13 mouse cellular contexts compared by ENCODE assay signal in the genomic region with DNA sequence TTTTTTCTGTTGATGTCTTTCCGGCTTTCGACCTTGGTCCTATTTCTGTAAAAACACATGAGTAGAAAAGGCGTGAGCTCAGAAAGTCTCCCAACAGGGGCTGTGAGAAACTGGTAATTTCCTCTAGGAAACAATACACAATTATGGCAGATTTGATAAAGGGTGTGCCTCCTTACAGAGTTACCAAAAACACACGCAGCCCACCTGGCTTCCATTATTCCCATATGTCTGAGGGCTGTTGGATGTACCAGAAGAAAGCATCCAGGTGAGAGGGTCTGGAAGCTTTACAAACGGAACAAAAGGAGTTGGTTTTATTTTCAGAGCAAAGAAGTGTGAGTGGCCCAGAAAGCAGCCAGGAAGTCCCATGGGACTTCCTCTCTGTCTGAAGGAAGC. TPM values are rescaled to one million over a fixed set of nuclear protein-coding genes. Genes with fewer than 3 reads are reported as not detected.
A peak's percentile ranks its signal among the peaks of the same experiment; 100 is the strongest.
DNase-seq lines count a peak whose midpoint lies in the region; ATAC-seq lines count a peak whose summit lies in the region.
"Had no signal": no experiment of that assay in that cellular context is flagged by ENCODE, and none has a peak within 500 bp of the region (broad histone marks: within the 10 kb centered on the region; RNA-seq: fewer than 3 reads in every experiment).

No protein-coding gene starts in this region.

- H3K9me3 ChIP-seq in forebrain, embryonic 14.5 days (replicated peaks; ENCODE audit: control insufficient read depth, low read length) = no peaks in the 10 kb centered on the region
- H3K9me3 ChIP-seq in forebrain, embryonic 11.5 days (ENCODE audit: control insufficient read depth, low read length) = no peaks in the 10 kb centered on the region; the same call in 1 of the 2 replicates
- H3K9me3 ChIP-seq in hindbrain, embryonic 15.5 days = no peaks in the 10 kb centered on the region
- H3K9me3 ChIP-seq in hindbrain, embryonic 12.5 days (replicated peaks) = no peaks in the 10 kb centered on the region
- no peaks in the 10 kb centered on the region for H3K9me3 ChIP-seq in neural tube, embryonic 15.5 days (replicated peaks)
- H3K9me3 ChIP-seq: forebrain, embryonic 12.5 days; liver, embryonic 15.5 days had no signal

- H3K4me2 ChIP-seq in forebrain, embryonic 14.5 days (ENCODE audit: low read length) = peak overlapping the region; percentile 66
- H3K4me2 ChIP-seq in forebrain, embryonic 11.5 days (ENCODE audit: low read depth, low read length, severe bottlenecking) = no peak overlapping the region
- H3K4me2 ChIP-seq in hindbrain, embryonic 15.5 days = peak overlapping the region; percentile 91; the same call in 1 of the 2 replicates
- no peak overlapping the region for H3K4me2 ChIP-seq in hindbrain, embryonic 12.5 days (replicated peaks)
- H3K4me2 ChIP-seq in neural tube, embryonic 15.5 days = peak overlapping the region; percentile 92

- no peak for DNase-seq in forebrain, embryonic 14.5 days (ENCODE audit: low spot score)
- DNase-seq in forebrain, embryonic 11.5 days (ENCODE audit: low spot score) = no peak
- no peak for DNase-seq in neural tube, embryonic 10.5 days (ENCODE audit: extremely low spot score, low spot score)
- no peak for DNase-seq in urinary bladder, postnatal 14 days (ENCODE audit: low spot score)
- DNase-seq: gastrocnemius, postnatal 36 days; kidney, postnatal 25 days; right cerebral cortex, postnatal 14 days had no signal

- H3K27me3 ChIP-seq in forebrain, embryonic 14.5 days (replicated peaks; ENCODE audit: control insufficient read depth, insufficient read depth, low read length) = 0 out of 2 replicates have a peak, but pooled peaks cover 6% of the 10 kb centered on the region
- H3K27me3 ChIP-seq in forebrain, embryonic 11.5 days (ENCODE audit: control insufficient read depth, insufficient read depth, low read length) = peaks cover 3% of the 10 kb centered on the region
- H3K27me3 ChIP-seq in hindbrain, embryonic 15.5 days = no peaks in the 10 kb centered on the region
- peaks cover 22% of the 10 kb centered on the region for H3K27me3 ChIP-seq in hindbrain, embryonic 12.5 days
- peaks cover 16% of the 10 kb centered on the region; the same call in 1 of the 2 replicates for H3K27me3 ChIP-seq in neural tube, embryonic 15.5 days (replicated peaks)

- 68% methylated on average over 5 of the region's 5 CpGs for WGBS in forebrain, embryonic 14.5 days
- 67% methylated on average over 5 of the region's 5 CpGs for WGBS in forebrain, embryonic 11.5 days
- 67% methylated on average over 5 of the region's 5 CpGs for WGBS in hindbrain, embryonic 15.5 days
- WGBS in hindbrain, embryonic 12.5 days = 66% methylated on average over 5 of the region's 5 CpGs
- WGBS in neural tube, embryonic 15.5 days = 71% methylated on average over 5 of the region's 5 CpGs

- H3K4me1 ChIP-seq in forebrain, embryonic 14.5 days (ENCODE audit: control insufficient read depth, insufficient read depth, low read length) = no peaks in the 10 kb centered on the region
- peaks cover 5% of the 10 kb centered on the region; the same call in 1 of the 2 replicates for H3K4me1 ChIP-seq in forebrain, embryonic 11.5 days (replicated peaks; ENCODE audit: control insufficient read depth, insufficient read depth, low read length)
- peaks cover 36% of the 10 kb centered on the region for H3K4me1 ChIP-seq in hindbrain, embryonic 15.5 days (replicated peaks)
- H3K4me1 ChIP-seq in hindbrain, embryonic 12.5 days = peaks cover 26% of the 10 kb centered on the region
- H3K4me1 ChIP-seq in neural tube, embryonic 15.5 days = peaks cover 29% of the 10 kb centered on the region

- no peak overlapping the region for H3K27ac ChIP-seq in forebrain, embryonic 14.5 days (ENCODE audit: low read depth, low read length)
- no peak overlapping the region for H3K27ac ChIP-seq in forebrain, embryonic 11.5 days (ENCODE audit: low read depth, low read length)
- H3K27ac ChIP-seq in hindbrain, embryonic 15.5 days (replicated peaks) = no peak overlapping the region
- H3K27ac ChIP-seq in hindbrain, embryonic 12.5 days = no peak overlapping the region
- H3K27ac ChIP-seq in neural tube, embryonic 15.5 days (replicated peaks) = no peak overlapping the region
- H3K27ac ChIP-seq: forebrain, embryonic 12.5 days; liver, embryonic 15.5 days had no signal

- no peak for ATAC-seq in forebrain, embryonic 14.5 days
- no peak for ATAC-seq in forebrain, embryonic 11.5 days (replicated peaks; ENCODE audit: low FRiP score)
- ATAC-seq in hindbrain, embryonic 15.5 days (ENCODE audit: low FRiP score, low read depth) = no peak
- ATAC-seq in hindbrain, embryonic 12.5 days (ENCODE audit: low FRiP score) = no peak
- ATAC-seq in neural tube, embryonic 15.5 days (ENCODE audit: low FRiP score) = no peak
- ATAC-seq in erythroid progenitor cell, adult 5-6 weeks (replicated peaks; ENCODE audit: low FRiP score, poor library complexity, severe bottlenecking) = no peak

- no peaks in the 10 kb centered on the region for H3K36me3 ChIP-seq in forebrain, embryonic 14.5 days (ENCODE audit: control insufficient read depth, insufficient read depth, low read length)
- no peaks in the 10 kb centered on the region for H3K36me3 ChIP-seq in forebrain, embryonic 11.5 days (ENCODE audit: control insufficient read depth, insufficient read depth, low read length)
- H3K36me3 ChIP-seq in hindbrain, embryonic 15.5 days = no peaks in the 10 kb centered on the region
- H3K36me3 ChIP-seq in hindbrain, embryonic 12.5 days = no peaks in the 10 kb centered on the region
- H3K36me3 ChIP-seq in neural tube, embryonic 15.5 days = no peaks in the 10 kb centered on the region
- H3K36me3 ChIP-seq: forebrain, embryonic 12.5 days; liver, embryonic 15.5 days had no signal

- no peak overlapping the region for H3K4me3 ChIP-seq in forebrain, embryonic 14.5 days (ENCODE audit: low read depth, low read length)
- H3K4me3 ChIP-seq in forebrain, embryonic 11.5 days (ENCODE audit: low read depth, low read length) = no peak overlapping the region
- no peak overlapping the region; the same call in 1 of the 2 replicates for H3K4me3 ChIP-seq in hindbrain, embryonic 15.5 days
- no peak overlapping the region for H3K4me3 ChIP-seq in hindbrain, embryonic 12.5 days
- H3K4me3 ChIP-seq in neural tube, embryonic 15.5 days (replicated peaks) = no peak overlapping the region
- H3K4me3 ChIP-seq: liver, embryonic 15.5 days had no signal

- H3K9ac ChIP-seq in forebrain, embryonic 14.5 days (ENCODE audit: low read length) = no peak overlapping the region
- H3K9ac ChIP-seq in forebrain, embryonic 11.5 days (ENCODE audit: low read length) = no peak overlapping the region
- no peak overlapping the region for H3K9ac ChIP-seq in hindbrain, embryonic 15.5 days
- H3K9ac ChIP-seq in hindbrain, embryonic 12.5 days = no peak overlapping the region
- no peak overlapping the region for H3K9ac ChIP-seq in neural tube, embryonic 15.5 days (replicated peaks)
- H3K9ac ChIP-seq: liver, embryonic 15.5 days had no signal

RNA-seq across cellular contexts. Expression of gene Gipc2, which starts 58.0 kb away (rescaled TPM):
- polyA plus RNA-seq in forebrain, embryonic 14.5 days (2014; fragmentation: Nextera tagmentation; extraction: Ambion mirVana) = 3.1 and 4.7 TPM in 2 replicates
- 1.8 and 1.9 TPM in 2 replicates for polyA plus RNA-seq in forebrain, embryonic 11.5 days (2014; fragmentation: Nextera tagmentation; extraction: Ambion mirVana)
- polyA plus RNA-seq in hindbrain, embryonic 15.5 days (2015; fragmentation: Nextera tagmentation; extraction: Ambion mirVana) = 13.5 and 13.7 TPM in 2 replicates
- 2.6 and 3.3 TPM in 2 replicates for polyA plus RNA-seq in hindbrain, embryonic 12.5 days (2016; fragmentation: Nextera tagmentation; extraction: Ambion mirVana)
- 11.4 and 19.3 TPM in 2 replicates for polyA plus RNA-seq in neural tube, embryonic 15.5 days (2015; fragmentation: Nextera tagmentation; extraction: Ambion mirVana)
- total RNA-seq in erythroid progenitor cell, adult 5-6 weeks (2015; ENCODE audit: low replicate concordance) = not detected in 2 replicates
- total RNA-seq in erythroid progenitor cell, adult 5-6 weeks (2017; ENCODE audit: low replicate concordance) = not detected in 2 replicates

Comparison
In these comparisons a context has a peak if more than half of its experiments do, and no peak if none do; other contexts are left out.
1. H3K4me2 ChIP-seq: peak in forebrain, embryonic 14.5 days (single experiment), hindbrain, embryonic 15.5 days (single experiment) and neural tube, embryonic 15.5 days (single experiment); none in forebrain, embryonic 11.5 days (single experiment) and hindbrain, embryonic 12.5 days (single experiment).